ENCODE assay signal across 31 mouse cellular contexts in genomic region chr1:91192184-91192583, GRCm38 (mm10). TPM values are rescaled to one million over a fixed set of nuclear protein-coding genes. Genes with fewer than 3 reads are reported as not detected.
DNase-seq lines count a peak whose midpoint lies in the region; ATAC-seq and TF ChIP-seq lines count a peak whose summit lies in the region.
"Had no signal": no experiment of that assay in that cellular context is flagged by ENCODE, and none has a peak within 500 bp of the region (broad histone marks: within the 10 kb centered on the region; RNA-seq: fewer than 3 reads in every experiment).

No protein-coding gene starts in this region.

- H3K4me1 ChIP-seq in liver, adult 2 months (ENCODE audit: control insufficient read depth, insufficient read depth, low read length), result no peaks in the 10 kb centered on the region
- peaks cover 17% of the 10 kb centered on the region for H3K4me1 ChIP-seq in liver, postnatal 0 days (ENCODE audit: insufficient read depth)
- peaks cover 12 to 20% of the 10 kb centered on the region in 2 experiments for H3K4me1 ChIP-seq in CH12.LX (ENCODE audit: control insufficient read depth in 1 of 2, insufficient read depth in 2 of 2)
- H3K4me1 ChIP-seq: embryonic facial prominence, embryonic 12.5 days; forebrain, embryonic 12.5 days; hindbrain, embryonic 13.5 days; limb, embryonic 12.5 days; midbrain, embryonic 13.5 days; neural tube, embryonic 12.5 days had no signal

- TF ChIP-seq RAD21 in CH12.LX (IDR thresholded peaks at IDR 0.05; ENCODE audit: low read depth, low read length), result no peak

- no peak overlapping the region for H3K4me2 ChIP-seq in liver, postnatal 0 days (ENCODE audit: low read depth, low read length)
- H3K4me2 ChIP-seq in CH12.LX (ENCODE audit: insufficient read depth, low read depth, poor library complexity, severe bottlenecking), result peak overlapping the region; percentile 2; the same call in 1 of the 2 replicates
- H3K4me2 ChIP-seq: embryonic facial prominence, embryonic 12.5 days; forebrain, embryonic 12.5 days; heart, embryonic 13.5 days; hindbrain, embryonic 13.5 days; limb, embryonic 12.5 days; liver, embryonic 12.5 days; midbrain, embryonic 13.5 days; neural tube, embryonic 12.5 days had no signal

- no peaks in the 10 kb centered on the region for H3K36me3 ChIP-seq in liver, adult 2 months (ENCODE audit: control insufficient read depth, insufficient read depth, low read length)
- H3K36me3 ChIP-seq in liver, postnatal 0 days (replicated peaks; ENCODE audit: insufficient read depth, low read length), result 0 out of 2 replicates have a peak, but pooled peaks cover 2% of the 10 kb centered on the region
- H3K36me3 ChIP-seq in CH12.LX (replicated peaks in 1 of 2; ENCODE audit: control insufficient read depth in 1 of 2, insufficient read depth in 1 of 2, low read length in 1 of 2), result no peaks in the 10 kb centered on the region
- H3K36me3 ChIP-seq: embryonic facial prominence, embryonic 12.5 days; forebrain, embryonic 12.5 days; heart, embryonic 13.5 days; hindbrain, embryonic 13.5 days; limb, embryonic 12.5 days; liver, embryonic 12.5 days; midbrain, embryonic 13.5 days; neural tube, embryonic 12.5 days had no signal

- H3K27ac ChIP-seq in liver, adult 2 months (replicated peaks; ENCODE audit: insufficient read depth, low read depth, low read length), result no peak overlapping the region
- H3K27ac ChIP-seq in liver, postnatal 0 days (ENCODE audit: low read depth), result no peak overlapping the region
- H3K27ac ChIP-seq in CH12.LX (ENCODE audit: insufficient read depth, low read depth), result no peak overlapping the region
- H3K27ac ChIP-seq: embryonic facial prominence, embryonic 12.5 days; forebrain, embryonic 12.5 days; heart, embryonic 13.5 days; hindbrain, embryonic 13.5 days; limb, embryonic 12.5 days; liver, embryonic 12.5 days; midbrain, embryonic 13.5 days; neural tube, embryonic 12.5 days had no signal

- peak overlapping the region; percentile 10; the same call in 1 of the 2 replicates for H3K9ac ChIP-seq in liver, adult 2 months (ENCODE audit: low read depth, low read length)
- no peak overlapping the region for H3K9ac ChIP-seq in liver, postnatal 0 days (replicated peaks)
- H3K9ac ChIP-seq in CH12.LX (ENCODE audit: insufficient read depth, low read depth), result no peak overlapping the region
- H3K9ac ChIP-seq: embryonic facial prominence, embryonic 12.5 days; forebrain, embryonic 12.5 days; heart, embryonic 13.5 days; hindbrain, embryonic 13.5 days; limb, embryonic 12.5 days; liver, embryonic 12.5 days; midbrain, embryonic 13.5 days; neural tube, embryonic 12.5 days had no signal

- no peak for ATAC-seq in liver, postnatal 0 days
- ATAC-seq: inflammation-experienced regulatory T-cells, adult 6 months; liver, embryonic 12.5 days; midbrain, embryonic 13.5 days had no signal

- H3K4me3 ChIP-seq in liver, adult 2 months (ENCODE audit: insufficient read depth, low read depth, low read length), result no peak overlapping the region
- H3K4me3 ChIP-seq in liver, postnatal 0 days (ENCODE audit: low read depth, low read length), result no peak overlapping the region
- H3K4me3 ChIP-seq in CH12.LX (replicated peaks in 1 of 3; ENCODE audit: low read depth in 2 of 3, low read length in 2 of 3, poor library complexity in 1 of 3), result no peak overlapping the region
- H3K4me3 ChIP-seq: embryonic facial prominence, embryonic 12.5 days; erythroblast, embryonic 14.5 days; forebrain, embryonic 12.5 days; heart, embryonic 13.5 days; hindbrain, embryonic 13.5 days; limb, embryonic 12.5 days; liver, embryonic 12.5 days; midbrain, embryonic 13.5 days; neural tube, embryonic 12.5 days had no signal

- in situ Hi-C loops in CH12.LX (cut with MboI; ENCODE audit: low pct_ligation_motif_present, low pct_unique_long_range_greater_than_20kb, low sequenced_read_pairs), result no loop called here

- H3K79me2 ChIP-seq in liver, adult 2 months (ENCODE audit: control insufficient read depth, insufficient read depth, low read length), result no peaks in the 10 kb centered on the region
- no peaks in the 10 kb centered on the region for H3K79me2 ChIP-seq in CH12.LX (replicated peaks; ENCODE audit: control insufficient read depth, extremely low read depth, insufficient read depth, poor library complexity, severe bottlenecking)

- TF ChIP-seq EP300 in liver, postnatal 0 days (IDR thresholded peaks at IDR 0.05; ENCODE audit: low read depth), result no peak
- TF ChIP-seq EP300 in CH12.LX (IDR thresholded peaks at IDR 0.05; ENCODE audit: low read length), result no peak

- no peak for DNase-seq in liver, adult 2 months (ENCODE audit: extremely low read depth, low read depth, low spot score)
- no peak for DNase-seq in liver, postnatal 0 days
- no peak for DNase-seq in CH12.LX (ENCODE audit: extremely low read depth)
- DNase-seq in naive thymus-derived CD4-positive, alpha-beta T cell, adult 2 months (ENCODE audit: low read depth), result peak; percentile 60
- peak; percentile 61 for DNase-seq in thymus, postnatal 4 days
- DNase-seq in cerebellum, adult 9-11 months, result no peak
- no peak for DNase-seq in kidney, adult 11 months
- DNase-seq: B cell, adult 2 months; cerebellum, adult 11 months; cerebellum, postnatal 10 days; gastrocnemius, postnatal 10 days; heart, adult 11 months; heart, postnatal 14 days; kidney, adult 8-10 months; kidney, postnatal 10 days; lung, adult 2 months; lung, postnatal 14 days; right cerebral cortex, postnatal 14 days had no signal

- no peak for TF ChIP-seq POLR2A in liver, adult 2 months (IDR thresholded peaks at IDR 0.05; ENCODE audit: extremely low read depth, insufficient read depth, low read length)
- no peak for TF ChIP-seq POLR2A in CH12.LX (IDR thresholded peaks at IDR 0.05; ENCODE audit: low read depth, low read length)

- H3K9me3 ChIP-seq in liver, postnatal 0 days (ENCODE audit: low read length), result no peaks in the 10 kb centered on the region
- no peaks in the 10 kb centered on the region for H3K9me3 ChIP-seq in CH12.LX (replicated peaks; ENCODE audit: low read length)
- H3K9me3 ChIP-seq: embryonic facial prominence, embryonic 12.5 days; forebrain, embryonic 12.5 days; heart, embryonic 13.5 days; hindbrain, embryonic 13.5 days; limb, embryonic 12.5 days; liver, embryonic 12.5 days; midbrain, embryonic 13.5 days; neural tube, embryonic 12.5 days had no signal

- 68% methylated on average over 8 of the region's 8 CpGs for WGBS in liver, adult 2 months
- 76% methylated on average over 8 of the region's 8 CpGs for whole genome bisulfite sequencing in liver, postnatal 0 days (ENCODE audit: insufficient replicate concordance)

- dilution Hi-C loops in CH12.LX (cut with MboI; ENCODE audit: extremely low pct_ligation_motif_present, extremely low pct_unique_long_range_greater_than_20kb, low sequenced_read_pairs), result no loop called here

- TF ChIP-seq CTCF in liver, adult 2 months (IDR thresholded peaks at IDR 0.05; ENCODE audit: low read depth, low read length), result no peak
- TF ChIP-seq CTCF in liver, postnatal 0 days (IDR thresholded peaks at IDR 0.05; ENCODE audit: low read depth), result no peak
- TF ChIP-seq CTCF in CH12.LX (conservative IDR thresholded peaks at IDR 0.05 in 1 of 2, IDR thresholded peaks at IDR 0.05 in 1 of 2; ENCODE audit: low read depth in 2 of 2, low read length in 2 of 2), result no peak

- H3K27me3 ChIP-seq in liver, adult 2 months (ENCODE audit: control insufficient read depth, insufficient read depth, low read length), result no peaks in the 10 kb centered on the region
- H3K27me3 ChIP-seq in liver, postnatal 0 days (ENCODE audit: insufficient read depth, low read length), result no peaks in the 10 kb centered on the region
- H3K27me3 ChIP-seq in CH12.LX (replicated peaks), result peaks cover 2% of the 10 kb centered on the region
- H3K27me3 ChIP-seq: embryonic facial prominence, embryonic 12.5 days; forebrain, embryonic 12.5 days; heart, embryonic 13.5 days; hindbrain, embryonic 13.5 days; limb, embryonic 12.5 days; liver, embryonic 12.5 days; midbrain, embryonic 13.5 days; neural tube, embryonic 12.5 days had no signal

TF ChIP-seq in CH12.LX, 34 proteins besides CTCF, POLR2A, EP300 and RAD21:
- TF ChIP-seq TBP (conservative IDR thresholded peaks at IDR 0.05; ENCODE audit: low read depth, low read length), result no peak
- no peak for TF ChIP-seq HCFC1 (IDR thresholded peaks at IDR 0.05; ENCODE audit: low read depth, low read length)
- TF ChIP-seq BHLHE40 (IDR thresholded peaks at IDR 0.05; ENCODE audit: low read depth, low read length), result no peak
- no peak for TF ChIP-seq JUN (IDR thresholded peaks at IDR 0.05; ENCODE audit: insufficient read depth, low read depth, low read length)
- TF ChIP-seq SIN3A (IDR thresholded peaks at IDR 0.05; ENCODE audit: low read length), result no peak
- TF ChIP-seq TCF12 (IDR thresholded peaks at IDR 0.05; ENCODE audit: low read depth, low read length), result no peak
- TF ChIP-seq ELF1 (IDR thresholded peaks at IDR 0.05; ENCODE audit: low read depth, low read length), result no peak
- no peak for TF ChIP-seq E2F4 (IDR thresholded peaks at IDR 0.05; ENCODE audit: insufficient replicate concordance, low read depth, low read length)
- TF ChIP-seq NRF1 (IDR thresholded peaks at IDR 0.05; ENCODE audit: low read depth, low read length), result no peak
- TF ChIP-seq ZMIZ1 (IDR thresholded peaks at IDR 0.05; ENCODE audit: low read depth, low read length), result no peak
- no peak for TF ChIP-seq IRF4 (IDR thresholded peaks at IDR 0.05; ENCODE audit: low read depth, low read length)
- TF ChIP-seq ETS1 (conservative IDR thresholded peaks at IDR 0.05; ENCODE audit: low read depth, low read length), result no peak
- no peak for TF ChIP-seq ZKSCAN1 (IDR thresholded peaks at IDR 0.05; ENCODE audit: borderline replicate concordance, low read depth, low read length)

RNA-seq across cellular contexts. Expression of gene Ramp1, which starts 12.6 kb away (rescaled TPM):
- total RNA-seq in liver, adult 2 months (2014; rRNA removed), result 3.6 and 4.6 TPM in 2 replicates
- polyA plus RNA-seq in liver, adult 2 months (2012; rRNA removed), result 6.3 and 6.6 TPM in 2 replicates
- polyA plus RNA-seq in liver, postnatal 0 days (2015; fragmentation: Nextera tagmentation; extraction: Ambion mirVana), result 9.6 and 10.6 TPM in 2 replicates
- not detected in 2 replicates for total RNA-seq in CH12.LX (2012; rRNA removed)
- total RNA-seq in CH12.LX (2014; rRNA removed), result not detected in 2 replicates
- polyA plus RNA-seq in CH12.LX (2012; ENCODE audit: insufficient read length, low read depth), result not detected in 2 replicates

RNA-seq across cellular contexts. Expression of gene Rbm44, which starts 47.3 kb away (rescaled TPM):
- 0.07 and 0.09 TPM in 2 replicates for total RNA-seq in liver, adult 2 months (2014; rRNA removed)
- not detected in 2 replicates for polyA plus RNA-seq in liver, adult 2 months (2012; rRNA removed)
- polyA plus RNA-seq in liver, postnatal 0 days (2015; fragmentation: Nextera tagmentation; extraction: Ambion mirVana), result 0.32 and 0.87 TPM in 2 replicates
- not detected in 2 replicates for total RNA-seq in CH12.LX (2012; rRNA removed)
- 0.24 and 0.44 TPM in 2 replicates for total RNA-seq in CH12.LX (2014; rRNA removed)
- 0.23 and 0.25 TPM in 2 replicates for polyA plus RNA-seq in CH12.LX (2012; ENCODE audit: insufficient read length, low read depth)
- total RNA-seq: adrenal gland, adult 18-20 months; layer of hippocampus, postnatal 14 days; left cerebral cortex, postnatal 14 days had no signal
- polyA plus RNA-seq: erythroblast, embryonic 14.5 days; lung, adult 2 months had no signal

RNA-seq across cellular contexts. Expression of gene Ube2f, which starts 57.9 kb away (rescaled TPM):
- 17.7 and 23.0 TPM in 2 replicates for total RNA-seq in liver, adult 2 months (2014; rRNA removed)
- polyA plus RNA-seq in liver, adult 2 months (2012; rRNA removed), result 23.4 and 32.9 TPM in 2 replicates
- polyA plus RNA-seq in liver, postnatal 0 days (2015; fragmentation: Nextera tagmentation; extraction: Ambion mirVana), result 49.1 and 53.0 TPM in 2 replicates
- total RNA-seq in CH12.LX (2012; rRNA removed) (30.3 and 35.6 TPM in 2 replicates), CH12.LX (2014; rRNA removed) (58.1 and 58.8 TPM in 2 replicates)
- polyA plus RNA-seq in CH12.LX (2012; ENCODE audit: insufficient read length, low read depth), result 69.3 and 70.5 TPM in 2 replicates

Comparison
In these comparisons a context has a peak if more than half of its experiments do, and no peak if none do; other contexts are left out.
1. DNase-seq: peak in naive thymus-derived CD4-positive, alpha-beta T cell, adult 2 months (single experiment) and thymus, postnatal 4 days (single experiment); none in liver, adult 2 months (single experiment), liver, postnatal 0 days (single experiment), CH12.LX (single experiment), cerebellum, adult 9-11 months (single experiment) and kidney, adult 11 months (single experiment).